Mouse (Mus musculus) layer of hippocampus, adult 18-20 months (tissue): Measurements from ENCODE around the gene Olfr218. TPM values are rescaled to one million over a fixed set of nuclear protein-coding genes. Genes with fewer than 3 reads are reported as not detected.
"Not testable (repeated sequence)": the region's sequence is repeated elsewhere in the genome, so short reads cannot be mapped to it uniquely, and the experiment has no call there.

Experiments used
- DNase-seq, 2 experiments: peaks; one replicate each; pipeline ENCODE4 v3.0.0; 2022; ENCODE audit warnings: low spot score in 2 of 2
- long read RNA-seq: library from polyadenylated mRNA; stranded (forward); transcript quantifications from one replicate; pipeline ENCODE4 v2.0.0, GENCODE M21; 2021
- total RNA-seq, 2 experiments: library from RNA; stranded (reverse); gene quantifications; 2 replicates each; pipeline ENCODE4 v1.2.3; 2021

Olfr218 gene
- not detected for total RNA-seq
- long read RNA-seq = 0 reads

DNA sequence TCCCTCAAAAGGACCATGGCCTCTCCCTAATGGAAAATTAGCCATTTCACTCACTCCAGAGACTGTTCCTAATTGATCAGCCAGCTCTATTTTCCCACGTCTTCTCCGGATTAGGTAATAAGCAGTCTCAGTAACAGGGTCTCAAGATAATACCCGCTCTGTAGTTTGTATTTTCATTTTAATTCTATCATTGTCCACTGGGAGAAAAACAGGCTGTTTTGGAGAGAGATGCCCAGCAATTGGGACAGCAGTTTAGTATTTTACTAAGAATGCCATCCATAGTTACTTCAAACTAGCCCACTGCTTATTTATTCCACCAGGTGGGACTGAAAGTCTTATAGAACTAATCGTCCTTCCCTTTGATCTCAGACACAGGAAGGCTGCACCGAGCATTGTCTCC lies at the start of gene Olfr218:
TSS of gene Olfr218 (plus strand) at position 301 of the 400 bp plus-strand sequence.
- DNase-seq = no peak

GRCm38 (mm10) chr1:173174154-173174842 lies 23.3 kb upstream of the Olfr218 start:
- no peak for DNase-seq

DNA sequence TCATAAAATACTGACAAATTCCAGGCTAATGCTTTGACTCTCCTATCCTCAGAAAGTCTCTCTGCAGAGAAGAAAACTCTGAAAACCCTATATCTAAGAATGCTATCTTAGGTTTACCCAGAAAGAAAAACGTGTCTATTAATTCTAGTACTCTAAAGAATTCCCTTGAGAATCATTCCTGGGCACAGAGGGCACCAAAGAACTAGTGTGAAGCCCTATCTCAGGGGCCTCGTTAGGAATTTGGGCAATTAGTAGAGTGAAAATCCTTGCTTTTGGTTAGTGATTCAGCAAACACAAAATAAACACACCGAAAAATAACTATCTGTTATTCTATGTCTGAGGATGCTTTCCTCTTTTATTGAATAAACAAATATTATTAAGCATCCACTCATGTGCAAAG lies 7.1 kb upstream of the Olfr218 start, which contains the start of gene Olfr1406:
TSS of gene Olfr1406 (minus strand) at position 101 of the 400 bp plus-strand sequence.
- no peak for DNase-seq

- no peak for DNase-seq
These were observed 5.5 kb upstream of the Olfr218 start for GRCm38 (mm10) chr1:173192059-173192458.

- DNase-seq = no peak
These were observed 1.2 kb upstream of the Olfr218 start for GRCm38 (mm10) chr1:173196359-173196758.

GRCm38 (mm10) chr1:173212092-173212491 lies 14.5 kb downstream of the Olfr218 start, which contains the start of gene Olfr1404:
Olfr1404 (plus strand) TSS chr1:173212392.
- DNase-seq = no peak

- no peak for DNase-seq
These were observed 18.9 kb downstream of the Olfr218 start for GRCm38 (mm10) chr1:173216481-173216880.

DNA sequence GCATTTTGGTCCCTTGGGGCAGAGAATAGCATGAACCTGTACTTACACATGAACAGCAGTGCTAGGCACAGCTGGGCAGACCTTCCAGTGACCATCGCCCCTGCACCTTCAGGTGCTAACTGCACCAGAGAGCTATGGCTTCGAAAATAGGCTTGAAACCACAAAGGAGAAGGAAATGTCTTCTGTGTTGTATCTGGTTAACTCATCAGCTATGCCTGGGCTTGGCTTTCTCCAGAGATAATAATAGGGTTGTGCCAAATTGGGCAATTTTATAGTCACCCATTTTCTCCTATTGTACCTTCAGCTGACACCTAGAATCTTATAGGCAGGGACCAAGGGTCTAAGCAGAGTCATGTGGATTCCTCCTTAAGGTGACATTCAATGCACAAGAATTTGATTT lies 29.5 kb downstream of the Olfr218 start, which contains the start of gene Fcer1a:
TSS of gene Fcer1a (minus strand) at position 134 of the 400 bp plus-strand sequence.
- no peak for DNase-seq

DNA sequence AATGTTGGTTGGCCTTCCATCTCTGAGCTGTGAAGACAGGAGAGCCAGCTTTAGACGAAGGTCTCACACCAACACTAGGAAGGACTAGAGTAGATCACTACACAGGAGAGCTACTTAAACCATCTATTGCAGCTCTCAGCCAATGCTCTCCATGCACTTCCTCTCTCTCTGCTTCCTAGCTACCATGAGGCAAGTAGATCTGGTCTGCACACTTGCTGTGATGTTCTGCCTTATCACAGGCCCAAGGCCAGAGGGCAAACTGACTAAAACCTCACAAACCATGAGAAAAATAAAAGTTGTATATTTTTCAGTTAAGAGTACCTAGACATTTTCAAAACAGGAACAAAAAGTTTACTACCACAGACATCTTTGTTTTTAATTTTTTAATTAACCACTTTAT lies 39.4 kb downstream of the Olfr218 start:
- not testable (repeated sequence) for DNase-seq

DNA sequence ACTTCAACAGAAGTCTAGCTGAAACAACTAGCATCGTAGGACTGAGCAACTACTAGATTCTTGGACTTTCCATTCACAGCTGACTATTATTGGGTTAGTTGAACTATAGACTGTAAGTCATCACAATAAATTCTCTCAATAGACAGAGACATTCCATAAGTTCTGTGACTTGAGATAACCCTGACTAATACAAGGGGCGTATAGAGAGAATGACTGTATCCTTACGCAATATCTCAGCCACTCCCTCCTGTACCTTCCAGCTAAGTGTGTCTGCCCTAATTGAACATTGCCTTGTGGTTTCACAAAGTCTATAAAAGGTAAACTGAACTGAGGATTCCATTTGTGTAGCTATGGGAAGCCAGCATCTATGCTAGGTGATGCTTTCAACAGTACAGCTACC lies 52.3 kb downstream of the Olfr218 start:
- no peak for DNase-seq

Other genes starting within 250 kb of the Olfr218 start
- gene Olfr16, start 247.4 kb upstream of the Olfr218 start, total RNA-seq = not detected
- not detected for gene Olfr1408, start 60.4 kb upstream of the Olfr218 start, total RNA-seq
- gene Olfr1406, start 7.2 kb upstream of the Olfr218 start, total RNA-seq = not detected
- gene Olfr1404, start 14.6 kb downstream of the Olfr218 start, total RNA-seq = not detected
- gene Fcer1a, start 29.4 kb downstream of the Olfr218 start, total RNA-seq = not detected
- not detected for gene Olfr418, start 68.2 kb downstream of the Olfr218 start, total RNA-seq
- gene Mptx2, start 80.0 kb downstream of the Olfr218 start, total RNA-seq = not detected
- gene Ackr1, start 135.9 kb downstream of the Olfr218 start, total RNA-seq = 10 to 100 TPM; 55.2 to 58.1 TPM
- gene Aim2, start 153.1 kb downstream of the Olfr218 start, total RNA-seq = 1 to 10 TPM; 3.1 to 3.3 TPM
- gene Cadm3, start 169.9 kb downstream of the Olfr218 start, total RNA-seq = 100 to 1,000 TPM; 357 to 369 TPM